Mouse (Mus musculus) frontal cortex, postnatal 14 days (tissue): Measurements from ENCODE around the gene Dstn.

Source experiments
- DNase-seq, 2 experiments: peaks; one replicate each; pipeline ENCODE4 v3.0.0; 2022; ENCODE audit warnings: low spot score in 2 of 2

Dstn gene

DNA sequence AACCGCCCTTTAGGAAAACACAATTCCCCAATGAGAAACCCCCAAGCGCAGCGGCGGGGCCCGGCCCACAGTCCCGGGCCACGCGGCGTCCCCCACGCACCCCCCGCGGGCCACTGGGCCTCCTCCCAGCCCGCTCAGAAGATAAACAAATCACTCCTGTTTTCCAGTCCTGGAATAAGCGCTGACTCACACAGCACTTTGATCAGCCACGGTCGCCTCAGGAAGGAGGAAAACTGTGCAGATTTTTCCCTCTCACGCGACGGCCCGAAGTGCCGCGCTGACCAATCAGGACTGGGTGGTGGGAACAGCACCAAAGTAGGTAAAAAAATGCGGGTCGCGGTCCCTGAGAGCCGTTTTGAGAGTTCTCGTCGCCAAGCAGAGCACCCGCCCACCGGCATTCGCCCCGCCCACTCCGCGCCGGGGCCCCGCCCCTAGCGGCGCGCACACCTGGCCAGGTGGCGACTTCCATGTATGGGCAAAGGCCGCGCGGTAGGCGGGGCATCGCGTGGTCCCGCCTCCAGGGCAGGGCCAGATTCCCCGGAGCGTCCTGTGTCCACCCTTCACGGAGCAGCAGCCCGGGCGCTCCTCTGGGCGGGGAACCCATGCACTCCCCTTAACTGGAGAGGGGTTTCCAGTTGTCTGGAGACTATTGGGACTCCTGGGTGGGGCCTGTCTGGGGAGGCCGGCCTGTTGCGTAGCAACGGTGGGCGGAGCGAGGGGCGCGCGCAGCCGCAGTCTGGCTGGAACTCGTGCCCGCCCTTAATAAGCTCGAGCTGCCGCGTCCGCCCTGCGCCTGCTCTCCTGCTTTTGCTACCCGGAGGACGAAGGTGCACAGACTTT, at the start of gene Dstn:
Gene Dstn, plus strand, starts transcription at position 561 of the 840 bp plus-strand sequence.
- DNase-seq = peak; percentile 93 to 94

- DNase-seq = peak; percentile 58 to 72
These were observed 47.8 kb upstream of the Dstn start for GRCm38 (mm10) chr2:143867326-143867725.

GRCm38 (mm10) chr2:143870936-143871688, 44.0 kb upstream of the Dstn start:
- DNase-seq = no peak

- DNase-seq = no peak
These were observed 39.1 kb upstream of the Dstn start for GRCm38 (mm10) chr2:143876026-143876425.

DNA sequence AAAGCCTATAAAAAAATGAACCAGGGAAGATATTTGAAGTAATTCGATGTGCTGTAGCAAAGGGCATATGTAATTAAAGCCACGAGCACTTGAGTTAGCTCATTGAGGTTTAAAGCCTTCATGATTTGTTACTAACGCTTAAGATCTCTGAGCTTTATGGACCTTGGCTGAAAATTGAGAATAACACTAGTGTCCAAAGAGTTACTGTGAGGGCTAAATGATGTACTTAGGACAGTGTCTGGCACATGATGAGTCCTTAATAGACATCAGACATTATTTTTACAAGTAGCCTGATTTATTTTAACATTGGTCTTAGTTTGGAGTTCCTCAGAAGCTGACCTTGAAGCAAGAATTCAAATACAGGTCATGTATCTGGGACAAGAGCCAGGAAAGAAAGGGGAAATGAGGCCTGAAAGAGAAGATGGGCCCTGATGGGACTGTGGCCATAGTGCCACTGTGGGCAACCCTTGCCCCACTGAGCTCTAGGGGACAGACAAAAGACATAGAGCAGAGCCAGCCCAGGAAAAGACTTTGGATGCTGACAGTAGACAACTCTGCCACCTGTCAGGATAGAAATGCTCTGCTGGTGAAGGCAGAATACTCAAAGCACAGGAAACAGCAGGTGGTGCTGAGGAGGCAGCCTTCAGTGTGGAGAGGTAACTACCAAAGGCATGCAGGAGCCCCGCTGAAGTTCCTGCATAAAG, 38.0 kb upstream of the Dstn start:
- no peak for DNase-seq

- no peak for DNase-seq
These were observed 35.8 kb upstream of the Dstn start for GRCm38 (mm10) chr2:143879311-143879710.

DNA sequence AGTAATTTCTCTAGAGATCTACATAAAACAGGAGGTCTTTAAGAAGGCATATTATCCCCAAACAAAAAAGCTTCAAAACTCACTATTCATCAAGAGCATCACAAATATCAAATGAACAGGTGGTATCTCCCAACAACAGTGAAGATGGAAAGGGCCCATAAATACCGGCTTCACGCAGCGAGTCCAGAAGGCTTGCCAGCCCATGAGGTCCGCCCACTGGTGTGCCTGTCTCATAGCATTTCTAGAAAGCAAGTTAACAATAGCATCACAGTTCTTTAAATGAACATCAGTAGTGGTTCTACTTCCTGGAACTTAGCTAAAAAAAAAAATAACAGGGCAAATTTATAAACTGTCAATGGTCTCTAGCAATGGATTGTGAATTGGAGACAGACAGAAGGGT, 33.1 kb upstream of the Dstn start:
- peak; percentile 13 to 15 for DNase-seq

DNA sequence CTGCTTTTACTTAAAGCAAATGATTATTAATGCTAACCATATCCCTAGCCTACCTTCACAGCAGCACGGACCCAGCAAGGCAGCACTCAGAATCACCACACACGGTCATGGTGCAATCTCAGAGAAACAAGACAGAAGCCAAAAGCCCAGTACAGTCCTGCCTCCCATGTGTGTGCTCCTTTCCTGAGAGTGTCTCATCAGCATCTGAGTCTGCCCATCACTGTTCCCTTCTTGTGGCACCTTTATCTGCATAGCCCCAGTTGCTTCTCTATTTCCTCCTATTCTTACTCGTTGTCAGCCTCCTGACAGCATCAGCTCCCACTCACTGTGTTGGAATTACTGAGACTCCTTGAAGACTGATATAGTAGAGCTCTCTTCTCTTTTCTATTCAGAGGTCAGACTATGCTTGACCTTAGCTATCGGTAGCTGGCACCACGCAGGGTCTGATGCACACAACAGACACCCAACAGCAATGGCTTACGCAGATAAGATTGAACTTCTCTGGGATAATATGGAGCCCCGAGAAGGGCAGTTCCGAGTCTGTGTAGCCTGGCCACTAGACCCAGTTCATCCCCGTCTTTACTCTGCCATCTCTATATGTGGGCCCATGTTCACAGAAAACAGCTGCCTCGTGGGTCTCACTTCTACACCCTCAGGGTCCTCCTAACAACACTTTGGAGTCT, 32.4 kb upstream of the Dstn start:
- no peak for DNase-seq

- DNase-seq = no peak
These were observed 25.8 kb upstream of the Dstn start for GRCm38 (mm10) chr2:143889131-143889859.

DNA sequence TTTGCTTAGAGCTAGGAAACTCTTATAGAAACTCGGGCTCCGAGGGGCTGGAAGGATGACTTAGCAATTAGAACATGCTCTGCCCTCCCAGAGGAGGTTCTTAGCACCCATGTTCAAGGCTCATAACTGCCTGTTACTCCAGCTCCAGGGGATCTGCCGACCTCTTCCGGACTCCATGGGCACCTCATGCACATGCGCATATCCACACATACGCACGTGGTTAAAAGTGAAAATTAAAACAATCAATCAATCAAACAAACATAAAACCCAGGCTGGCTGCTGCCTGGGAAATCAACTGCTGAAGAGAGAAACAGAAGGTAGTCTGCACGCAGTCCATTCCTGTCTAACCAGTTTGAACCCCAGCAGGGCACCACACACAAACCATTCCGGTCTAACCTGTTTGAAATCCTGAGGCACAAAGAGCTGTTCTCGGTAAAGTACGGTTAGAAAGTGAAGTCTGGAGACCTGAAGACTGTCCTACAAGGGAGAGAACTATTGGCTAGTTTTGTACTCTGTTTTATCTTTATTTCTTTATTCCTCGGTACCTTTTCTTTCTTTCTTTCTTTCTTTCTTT, 25.2 kb upstream of the Dstn start:
- DNase-seq = no peak

GRCm38 (mm10) chr2:143891302-143892048, 23.6 kb upstream of the Dstn start:
- DNase-seq = no peak

DNA sequence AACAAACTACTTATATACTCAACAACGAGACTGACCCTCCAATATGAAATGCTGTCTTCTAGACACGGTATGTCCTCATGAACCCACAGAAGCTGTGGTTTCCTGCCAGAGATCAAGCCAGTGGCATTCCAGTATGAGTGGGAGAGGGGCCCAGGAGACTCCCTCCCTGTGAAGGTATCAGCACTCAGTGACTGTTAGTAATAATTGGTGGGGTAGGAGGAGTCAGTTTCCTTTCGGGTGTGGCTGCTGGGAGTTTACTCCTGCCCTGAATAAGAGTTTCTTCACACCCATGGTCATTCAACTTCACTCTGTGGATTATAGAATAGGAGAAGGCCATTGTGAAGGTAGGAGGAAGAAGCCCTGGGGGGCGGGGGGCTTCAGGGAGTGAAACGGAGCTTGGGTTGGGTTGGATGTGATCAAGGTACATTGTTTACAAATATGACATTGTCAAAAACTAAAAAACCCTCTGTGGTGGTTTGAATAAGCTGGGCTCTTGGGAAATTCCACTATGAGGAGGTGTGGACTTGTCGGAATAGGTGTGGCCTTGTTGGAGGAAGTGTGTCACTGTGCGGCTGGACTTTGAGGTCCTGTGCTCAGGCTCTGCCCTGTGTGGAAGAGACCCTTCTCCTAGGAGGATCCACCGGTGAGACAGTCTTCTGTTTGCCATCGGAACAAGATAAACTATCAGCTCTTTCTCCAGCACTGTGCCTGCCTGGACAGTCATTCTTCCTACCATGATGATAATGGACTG, 15.5 kb upstream of the Dstn start:
- DNase-seq = no peak

DNA sequence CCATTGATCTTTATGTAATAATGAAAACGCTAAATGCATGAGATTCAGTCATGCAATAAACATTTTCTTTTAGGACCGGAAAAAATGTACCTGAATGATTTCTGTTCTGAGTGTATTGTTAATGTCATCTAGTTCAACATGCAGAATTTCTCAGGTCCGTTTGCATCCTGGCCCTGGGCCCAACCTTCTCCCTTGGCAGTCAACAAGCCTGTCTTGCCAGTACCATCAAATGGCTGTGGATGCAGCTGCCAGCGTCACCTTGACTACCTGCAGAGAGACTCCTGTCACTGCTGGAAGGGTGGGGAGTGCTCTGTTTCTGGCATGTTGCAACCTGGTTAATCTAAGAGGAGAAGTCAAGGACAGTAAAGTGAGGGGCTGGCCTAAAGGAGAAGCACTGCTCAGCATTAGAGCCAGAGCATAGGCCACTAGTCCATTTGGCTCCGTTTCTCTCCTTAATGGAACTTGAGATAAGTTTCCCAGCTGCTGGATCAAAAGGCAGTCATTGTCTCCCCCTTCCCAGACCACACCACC, 14.2 kb upstream of the Dstn start:
- DNase-seq = no peak

DNA sequence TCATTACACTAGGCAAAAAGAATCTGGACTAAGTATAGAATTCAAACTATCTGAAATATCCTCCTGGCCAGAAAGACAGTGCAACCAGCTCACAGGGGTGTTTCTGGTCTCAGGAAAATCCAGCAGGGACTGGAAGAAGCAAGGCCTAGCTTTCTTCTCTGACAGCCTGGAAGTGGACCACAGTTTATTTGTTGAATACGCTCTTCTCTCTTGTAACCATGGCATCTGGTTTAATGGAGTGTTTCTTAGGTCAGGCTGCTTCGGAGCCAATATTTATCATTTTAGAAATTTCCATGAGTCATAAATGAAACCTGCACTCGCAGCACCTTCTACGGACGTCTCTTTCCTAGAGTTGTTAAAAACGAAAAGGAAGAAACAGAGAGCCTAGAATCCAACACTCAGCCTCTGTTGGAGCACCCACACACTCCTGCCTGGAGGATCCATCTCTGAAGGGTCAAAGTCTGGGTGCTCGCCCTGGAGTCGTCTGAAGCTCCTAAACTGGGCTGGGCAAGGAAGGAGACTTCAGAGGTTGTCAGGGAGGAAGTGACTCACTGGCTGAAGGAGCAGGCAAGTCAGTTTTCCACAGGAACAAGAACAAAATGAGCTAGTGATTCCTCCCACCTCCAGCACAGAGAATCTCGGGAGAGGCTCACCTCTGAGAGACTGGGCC, 11.6 kb upstream of the Dstn start:
- no peak for DNase-seq

DNA sequence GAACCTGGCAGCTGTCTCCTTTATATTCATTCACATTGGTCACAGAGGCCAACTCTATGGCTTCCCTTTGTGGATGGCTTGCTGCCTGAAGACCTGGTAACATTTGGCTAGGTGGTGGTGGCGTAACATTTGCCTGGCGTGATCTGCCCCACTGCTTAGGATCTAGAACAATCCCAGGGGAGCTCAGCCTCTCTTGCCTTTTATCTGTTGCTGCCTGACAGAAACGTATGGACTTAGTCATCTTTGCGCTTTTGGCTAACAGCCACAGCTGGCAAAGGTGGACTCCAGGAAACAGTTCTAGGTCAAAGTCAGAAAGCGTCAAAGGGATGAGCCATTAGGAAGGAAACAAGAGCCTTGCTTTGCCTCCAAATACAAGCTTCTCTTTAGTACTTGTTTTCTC, 10.2 kb upstream of the Dstn start:
- no peak for DNase-seq

GRCm38 (mm10) chr2:143909230-143909629, 5.9 kb upstream of the Dstn start:
- DNase-seq = no peak

- DNase-seq = no peak
These were observed 2.9 kb upstream of the Dstn start for GRCm38 (mm10) chr2:143912199-143912598.

DNA sequence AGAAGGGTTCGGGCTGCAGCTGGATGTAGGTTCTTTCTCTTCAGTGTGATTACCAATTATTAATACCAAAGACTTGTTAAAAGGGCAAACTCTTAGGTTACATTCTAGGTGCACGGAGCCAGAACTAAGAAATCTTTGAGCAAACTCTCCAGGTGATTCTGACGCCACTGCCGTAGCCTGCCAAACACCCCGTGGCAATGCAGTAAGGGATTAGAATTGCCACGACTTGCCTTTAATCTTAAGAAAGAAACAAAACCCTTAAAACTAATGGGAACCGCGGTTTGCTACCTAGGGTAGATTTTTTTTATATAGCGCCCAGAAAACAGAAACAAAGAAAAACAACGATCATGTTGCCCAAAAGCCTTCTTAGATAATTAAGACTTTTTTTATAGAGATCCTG, 899 bp upstream of the Dstn start:
- DNase-seq = no peak
